Mouse (Mus musculus) hindbrain, embryonic 15.5 days (tissue): ENCODE measurements around the gene Gfer. TPM values are rescaled to one million over a fixed set of nuclear protein-coding genes. Genes with fewer than 3 reads are reported as not detected.

Source experiments
- ATAC-seq: fragments of 200-750 bp; cut with Nextera tagmentation; 2 replicates; pipeline ENCODE4 v1.8.0; 2017; ENCODE audit warnings: low read depth, moderate number of reproducible peaks, moderate TSS enrichment; ENCODE audit not compliant: low FRiP score
- H3K27ac ChIP-seq: fragments of 300-500 bp; sonication (generic); replicated peaks from 2 replicates; pipeline ENCODE4 v1.5.1; 2015; ENCODE audit warnings: mild to moderate bottlenecking, inconsistent platforms
- H3K27me3 ChIP-seq: fragments of 300-500 bp; sonication (generic); 2 replicates; pipeline ENCODE4 v1.6.1; 2015; ENCODE audit warnings: control low read depth, inconsistent platforms
- H3K36me3 ChIP-seq: fragments of 300-500 bp; sonication (generic); 2 replicates; pipeline ENCODE4 v1.6.1; 2015; ENCODE audit warnings: control low read depth, inconsistent platforms
- H3K4me1 ChIP-seq: fragments of 300-500 bp; sonication (generic); replicated peaks from 2 replicates; pipeline ENCODE4 v1.6.1; 2015; ENCODE audit warnings: control low read depth, inconsistent platforms
- H3K4me2 ChIP-seq: fragments of 300-500 bp; sonication (generic); 2 replicates; pipeline ENCODE4 v1.6.1; 2015; ENCODE audit warnings: moderate library complexity, mild to moderate bottlenecking, inconsistent platforms
- H3K4me3 ChIP-seq: fragments of 300-500 bp; sonication (generic); 2 replicates; pipeline ENCODE4 v1.5.1; 2015; ENCODE audit warnings: mild to moderate bottlenecking, inconsistent platforms
- H3K9ac ChIP-seq: fragments of 300-500 bp; sonication (generic); 2 replicates; pipeline ENCODE4 v1.6.1; 2015; ENCODE audit warnings: inconsistent platforms
- H3K9me3 ChIP-seq: fragments of 300-500 bp; sonication (generic); 2 replicates; pipeline ENCODE4 v1.6.1; 2016; ENCODE audit warnings: control low read depth, inconsistent platforms
- WGBS: fragments of 180-500 bp; shearing (Covaris S2); methylation state at CpG from one replicate; pipeline ENCODE4 v1.1.7; 2015; 5-methylcytosine and 5-hydroxymethylcytosine counted together
- polyA plus RNA-seq: library from polyadenylated mRNA; unstranded; fragments of >200 nt; fragmentation: Nextera tagmentation; extraction: Ambion mirVana; gene quantifications from 2 replicates; pipeline ENCODE4 v1.2.1, GENCODE M21; 2015

Gene Gfer
- polyA plus RNA-seq = 36.5 and 36.6 TPM in 2 replicates

- ATAC-seq = peak; percentile 91
- Histone ChIP-seq H3K9ac (peak within 1 kb of the TSS; percentile 84), H3K9me3 (no peaks in the 10 kb centered on the region), H3K4me1 (peaks cover 31% of the 10 kb centered on the region), H3K4me3 (peak within 1 kb of the TSS; percentile 59), H3K27me3 (no peaks in the 10 kb centered on the region), H3K4me2 (peak within 1 kb of the TSS; percentile 67), H3K27ac (peak within 1 kb of the TSS; percentile 95), H3K36me3 (peaks cover 26% of the 10 kb centered on the region)
- under 1% methylated on average over 55 of the region's 76 CpGs for WGBS
These were observed at the start of gene Gfer, which contains the start of gene Noxo1 for GRCm38 (mm10) chr17:24696011-24696697. Gene Gfer (minus strand): TSS chr17:24696156. Gene Noxo1 (plus strand): TSS chr17:24696234.

- H3K27me3 ChIP-seq = peaks cover 13% of the 10 kb centered on the region
- H3K4me3 ChIP-seq = no peak overlapping the region
- no peaks in the 10 kb centered on the region for H3K9me3 ChIP-seq
- H3K27ac ChIP-seq = no peak overlapping the region
- ATAC-seq = no peak
- no peak overlapping the region for H3K4me2 ChIP-seq
- 64% methylated on average over 3 of the region's 3 CpGs for WGBS
- 0 out of 2 replicates have a peak, but pooled peaks cover 2% of the 10 kb centered on the region for H3K4me1 ChIP-seq
- no peaks in the 10 kb centered on the region for H3K36me3 ChIP-seq
- no peak overlapping the region for H3K9ac ChIP-seq
These were observed 48.4 kb upstream of the Gfer start for GRCm38 (mm10) chr17:24744381-24744780.

GRCm38 (mm10) chr17:24743896-24744295 is 47.9 kb upstream of the Gfer start:
- Histone ChIP-seq H3K9me3 (no peaks in the 10 kb centered on the region), H3K27ac (no peak overlapping the region), H3K4me3 (no peak overlapping the region), H3K36me3 (no peaks in the 10 kb centered on the region), H3K27me3 (peaks cover 8% of the 10 kb centered on the region), H3K9ac (no peak overlapping the region), H3K4me2 (no peak overlapping the region), H3K4me1 (0 out of 2 replicates have a peak, but pooled peaks cover 2% of the 10 kb centered on the region)
- ATAC-seq = no peak
- 77% methylated on average over 5 of the region's 5 CpGs for WGBS

- Histone ChIP-seq H3K36me3 (no peaks in the 10 kb centered on the region), H3K9ac (no peak overlapping the region), H3K27ac (no peak overlapping the region), H3K9me3 (no peaks in the 10 kb centered on the region), H3K4me1 (peaks cover 2% of the 10 kb centered on the region; the same call in 1 of the 2 replicates), H3K4me2 (no peak overlapping the region), H3K4me3 (no peak overlapping the region), H3K27me3 (peaks cover 4% of the 10 kb centered on the region; the same call in 1 of the 2 replicates)
- no peak for ATAC-seq
- 77% methylated on average over 8 of the region's 8 CpGs for WGBS
These were observed 46.4 kb upstream of the Gfer start for GRCm38 (mm10) chr17:24742307-24742706.

- ATAC-seq = no peak
- WGBS = 86% methylated on average over 8 of the region's 8 CpGs
These were observed 44.0 kb upstream of the Gfer start for GRCm38 (mm10) chr17:24739926-24740325.

GRCm38 (mm10) chr17:24738238-24738637 is 42.3 kb upstream of the Gfer start:
- Histone ChIP-seq H3K9ac (no peak overlapping the region), H3K4me2 (no peak overlapping the region), H3K9me3 (no peaks in the 10 kb centered on the region), H3K36me3 (no peaks in the 10 kb centered on the region), H3K4me1 (peaks cover 16% of the 10 kb centered on the region), H3K27me3 (no peaks in the 10 kb centered on the region), H3K4me3 (no peak overlapping the region), H3K27ac (no peak overlapping the region)
- 81% methylated on average over 4 of the region's 4 CpGs for WGBS
- no peak for ATAC-seq

More at GRCm38 (mm10) chr17:24739926-24740325, 44.0 kb upstream of the Gfer start:
- Histone ChIP-seq H3K4me2 (no peak overlapping the region), H3K4me3 (no peak overlapping the region), H3K4me1 (peaks cover 16% of the 10 kb centered on the region), H3K27me3 (no peaks in the 10 kb centered on the region), H3K27ac (no peak overlapping the region), H3K9ac (no peak overlapping the region), H3K36me3 (no peaks in the 10 kb centered on the region), H3K9me3 (no peaks in the 10 kb centered on the region)

- ATAC-seq = no peak
- Histone ChIP-seq H3K4me2 (peak overlapping the region; percentile 95), H3K27me3 (no peaks in the 10 kb centered on the region), H3K9ac (peak overlapping the region; percentile 67), H3K9me3 (no peaks in the 10 kb centered on the region), H3K4me1 (peaks cover 16% of the 10 kb centered on the region), H3K27ac (no peak overlapping the region), H3K4me3 (peak overlapping the region; percentile 60), H3K36me3 (no peaks in the 10 kb centered on the region)
- 19% methylated on average over 8 of the region's 8 CpGs for WGBS
These were observed 41.3 kb upstream of the Gfer start for GRCm38 (mm10) chr17:24737135-24737810.

GRCm38 (mm10) chr17:24736330-24737051 is 40.5 kb upstream of the Gfer start, which contains the start of gene Msrb1:
Gene Msrb1 (plus strand): TSS chr17:24736642.
- peak within 1 kb of the TSS; percentile 95 for H3K4me2 ChIP-seq
- H3K9me3 ChIP-seq = no peaks in the 10 kb centered on the region
- H3K4me1 ChIP-seq = peaks cover 16% of the 10 kb centered on the region
- ATAC-seq = peak; percentile 95
- no peaks in the 10 kb centered on the region for H3K27me3 ChIP-seq
- peak within 1 kb of the TSS; percentile 67 for H3K27ac ChIP-seq
- peak within 1 kb of the TSS; percentile 60 for H3K4me3 ChIP-seq
- H3K9ac ChIP-seq = peak within 1 kb of the TSS; percentile 67
- whole genome bisulfite sequencing = 2% methylated on average over 29 of the region's 29 CpGs
- no peaks in the 10 kb centered on the region for H3K36me3 ChIP-seq

GRCm38 (mm10) chr17:24735446-24735845 is 39.5 kb upstream of the Gfer start:
- Histone ChIP-seq H3K27ac (no peak overlapping the region), H3K4me1 (peaks cover 16% of the 10 kb centered on the region), H3K4me3 (no peak overlapping the region), H3K36me3 (no peaks in the 10 kb centered on the region), H3K27me3 (no peaks in the 10 kb centered on the region), H3K9me3 (no peaks in the 10 kb centered on the region), H3K9ac (no peak overlapping the region), H3K4me2 (no peak overlapping the region)
- no peak for ATAC-seq
- WGBS = 84% methylated on average over 7 of the region's 7 CpGs

GRCm38 (mm10) chr17:24734513-24734912 is 38.6 kb upstream of the Gfer start:
- Histone ChIP-seq H3K36me3 (no peaks in the 10 kb centered on the region), H3K4me2 (no peak overlapping the region), H3K9me3 (no peaks in the 10 kb centered on the region), H3K27ac (no peak overlapping the region), H3K4me1 (peaks cover 16% of the 10 kb centered on the region), H3K27me3 (no peaks in the 10 kb centered on the region), H3K9ac (no peak overlapping the region), H3K4me3 (no peak overlapping the region)
- ATAC-seq = no peak
- WGBS = 97% methylated on average over 1 of the region's 1 CpGs

GRCm38 (mm10) chr17:24733434-24734050 is 37.6 kb upstream of the Gfer start:
- no peak for ATAC-seq
- no peaks in the 10 kb centered on the region for H3K36me3 ChIP-seq
- H3K4me2 ChIP-seq = no peak overlapping the region
- H3K9me3 ChIP-seq = no peaks in the 10 kb centered on the region
- H3K27ac ChIP-seq = no peak overlapping the region
- H3K27me3 ChIP-seq = no peaks in the 10 kb centered on the region
- H3K4me3 ChIP-seq = no peak overlapping the region
- H3K4me1 ChIP-seq = peaks cover 16% of the 10 kb centered on the region
- no peak overlapping the region for H3K9ac ChIP-seq
- WGBS = 91% methylated on average over 21 of the region's 21 CpGs
